Mouse (Mus musculus): ENCODE results near the gene Gstcd.

The Gstcd gene

GRCm38 (mm10) chr3:133091664-133092273 lies at the start of gene Gstcd, which contains the start of gene Ints12:
Gstcd (minus strand) TSS chr3:133092033.
Ints12 (plus strand) TSS chr3:133091840.
- peak; percentile 87 to 91 for DNase-seq (ENCODE audit: low spot score in 2 of 2)

DNA sequence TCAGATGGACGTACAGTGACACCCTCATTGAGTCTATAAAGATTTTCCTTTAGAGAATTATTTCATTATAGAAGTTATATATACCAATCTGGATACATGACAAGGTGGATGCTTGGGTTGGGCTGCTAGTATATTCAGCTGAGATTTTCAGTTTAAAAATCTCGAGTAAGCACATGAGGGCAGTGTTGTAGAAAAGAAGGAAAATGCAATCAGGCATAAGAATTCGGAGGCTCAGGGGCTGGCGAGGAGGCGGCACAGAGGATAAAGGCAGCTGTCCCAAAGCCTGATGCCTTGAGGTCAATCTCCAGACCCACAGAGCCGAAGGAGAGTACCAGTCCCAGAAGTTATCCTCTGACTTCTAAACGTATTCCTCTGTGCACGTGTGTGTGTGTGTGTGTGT lies 40.8 kb upstream of the Gstcd start:
- DNase-seq (ENCODE audit: low spot score in 2 of 2) = no peak

- no peak for DNase-seq (ENCODE audit: low spot score in 2 of 2)
These were observed 39.5 kb upstream of the Gstcd start for GRCm38 (mm10) chr3:133131372-133131771.

GRCm38 (mm10) chr3:133113281-133113680 lies 21.4 kb upstream of the Gstcd start:
- DNase-seq (ENCODE audit: low spot score in 2 of 2) = no peak

GRCm38 (mm10) chr3:133111741-133112140 lies 19.9 kb upstream of the Gstcd start:
- DNase-seq (ENCODE audit: low spot score in 2 of 2) = no peak

- no peak for DNase-seq (ENCODE audit: low spot score in 2 of 2)
These were observed 18.0 kb upstream of the Gstcd start for GRCm38 (mm10) chr3:133109844-133110243.

DNA sequence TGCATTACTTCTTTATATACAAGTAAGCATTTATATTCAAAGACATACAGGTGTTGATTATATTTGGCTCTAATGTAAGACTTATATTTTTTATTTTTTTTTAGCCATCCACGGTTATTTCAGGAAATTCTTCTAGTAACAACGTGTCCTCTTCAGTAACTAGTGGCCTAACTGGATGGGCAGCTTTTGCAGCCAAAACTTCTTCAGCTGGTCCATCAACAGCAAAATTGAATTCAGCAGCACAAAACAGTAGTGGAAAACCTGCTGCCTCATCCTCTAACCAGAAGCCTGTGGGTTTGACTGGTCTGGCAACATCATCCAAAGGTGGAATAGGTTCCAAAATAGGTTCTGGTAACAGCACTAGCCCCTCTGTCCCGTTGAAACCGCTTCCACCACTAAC lies 16.9 kb upstream of the Gstcd start:
- DNase-seq (ENCODE audit: low spot score in 2 of 2) = no peak

DNA sequence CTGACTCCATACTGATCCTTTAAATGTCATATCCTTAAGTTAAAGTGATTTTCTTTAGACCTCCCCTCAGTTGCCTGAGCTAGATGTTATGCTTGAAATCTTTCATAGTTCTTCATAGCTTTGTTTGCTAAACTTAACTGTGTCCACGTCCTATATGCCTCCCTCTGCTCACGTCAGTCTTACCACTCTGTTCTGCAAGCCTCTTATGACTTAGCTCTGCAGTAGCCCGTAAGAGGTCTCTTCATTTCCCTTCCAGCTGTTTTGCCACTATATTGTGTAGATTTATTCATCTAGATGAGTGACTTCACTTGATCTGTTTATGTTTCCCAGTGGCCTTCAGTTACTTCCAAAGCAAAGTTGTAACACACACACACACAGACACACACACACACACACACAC lies 12.6 kb upstream of the Gstcd start:
- DNase-seq (ENCODE audit: low spot score in 2 of 2) = no peak

GRCm38 (mm10) chr3:133103768-133104167 lies 11.9 kb upstream of the Gstcd start:
- DNase-seq (ENCODE audit: low spot score in 2 of 2) = no peak

- no peak for DNase-seq (ENCODE audit: low spot score in 2 of 2)
These were observed 7.1 kb upstream of the Gstcd start for GRCm38 (mm10) chr3:133098909-133099308.

DNA sequence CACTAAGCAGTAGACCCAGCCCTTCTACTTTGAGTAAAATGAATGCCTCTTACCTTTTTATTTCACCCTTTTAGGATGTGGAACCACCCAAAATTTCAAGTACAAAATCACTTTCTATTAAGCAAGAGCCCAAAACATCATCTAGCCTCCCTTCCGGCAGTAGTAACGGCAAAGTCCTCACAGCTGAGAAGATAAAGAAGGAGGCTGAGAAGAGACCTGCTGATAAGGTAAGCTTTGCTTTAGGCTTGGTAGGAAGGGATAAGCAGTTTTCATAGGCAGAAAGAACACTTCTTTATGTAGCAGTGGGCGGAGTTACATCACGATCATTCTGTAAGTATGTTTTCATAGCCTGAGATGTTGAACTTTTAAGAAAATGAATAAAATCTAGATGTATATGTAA lies 6.5 kb upstream of the Gstcd start:
- no peak for DNase-seq (ENCODE audit: low spot score in 2 of 2)

GRCm38 (mm10) chr3:133097936-133098335 lies 6.1 kb upstream of the Gstcd start:
- no peak for DNase-seq (ENCODE audit: low spot score in 2 of 2)

GRCm38 (mm10) chr3:133094305-133094704 lies 2.5 kb upstream of the Gstcd start:
- DNase-seq (ENCODE audit: low spot score in 2 of 2) = no peak

DNA sequence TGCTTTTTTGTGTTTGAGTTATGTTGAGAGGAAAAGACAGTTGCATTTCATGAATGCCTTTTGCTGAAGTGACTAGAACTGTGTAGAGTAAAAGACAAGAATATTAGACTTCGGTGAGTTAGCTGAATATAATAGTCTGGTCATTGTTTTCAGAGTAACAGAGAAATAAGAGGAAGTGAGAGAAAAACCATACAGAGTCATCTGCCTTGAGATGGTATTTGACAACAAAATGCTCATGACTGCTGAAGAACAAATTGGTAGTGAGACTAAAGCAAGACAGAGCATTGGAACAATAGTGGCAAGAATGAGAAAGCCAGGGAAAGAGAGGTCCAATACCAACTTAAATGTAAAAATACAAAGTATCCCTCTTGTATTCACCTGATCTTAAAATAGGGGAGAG lies 1.1 kb upstream of the Gstcd start:
- DNase-seq (ENCODE audit: low spot score in 2 of 2) = no peak

- no peak for DNase-seq (ENCODE audit: low spot score in 2 of 2)
These were observed 531 bp upstream of the Gstcd start for GRCm38 (mm10) chr3:133092274-133092853.

GRCm38 (mm10) chr3:133091121-133091663 lies 641 bp downstream of the Gstcd start:
- DNase-seq (ENCODE audit: low spot score in 2 of 2) = no peak

- DNase-seq (ENCODE audit: low spot score in 2 of 2) = no peak
These were observed 1.3 kb downstream of the Gstcd start for GRCm38 (mm10) chr3:133090247-133091120.

GRCm38 (mm10) chr3:133085858-133086257 lies 6.0 kb downstream of the Gstcd start:
- DNase-seq (ENCODE audit: low spot score in 2 of 2) = peak in 1 of 2 experiments; percentile 22

DNA sequence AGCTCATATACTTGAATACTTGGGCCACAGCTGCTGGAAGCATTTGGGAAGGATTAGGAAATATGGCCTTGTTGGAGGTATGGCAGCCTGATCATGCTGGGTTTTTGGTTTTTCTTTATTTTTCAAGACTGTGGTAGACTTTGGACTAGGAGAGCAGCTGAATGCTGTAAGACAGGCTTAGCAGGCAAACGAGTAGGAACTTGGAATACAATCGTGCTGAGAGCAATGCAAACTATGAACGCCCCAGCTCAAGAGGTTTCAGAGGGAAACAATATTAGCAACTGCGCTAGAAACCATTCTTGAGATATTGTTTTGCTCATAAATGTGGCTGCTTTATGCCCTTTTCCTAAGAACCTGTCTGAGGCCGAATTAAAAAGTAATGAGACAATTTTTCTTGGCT lies 9.1 kb downstream of the Gstcd start:
- DNase-seq (ENCODE audit: low spot score in 2 of 2) = no peak

- no peak for DNase-seq (ENCODE audit: low spot score in 2 of 2)
These were observed 16.3 kb downstream of the Gstcd start for GRCm38 (mm10) chr3:133075560-133075959.

GRCm38 (mm10) chr3:133052068-133052467 lies 39.8 kb downstream of the Gstcd start:
- no peak for DNase-seq (ENCODE audit: low spot score in 2 of 2)

DNA sequence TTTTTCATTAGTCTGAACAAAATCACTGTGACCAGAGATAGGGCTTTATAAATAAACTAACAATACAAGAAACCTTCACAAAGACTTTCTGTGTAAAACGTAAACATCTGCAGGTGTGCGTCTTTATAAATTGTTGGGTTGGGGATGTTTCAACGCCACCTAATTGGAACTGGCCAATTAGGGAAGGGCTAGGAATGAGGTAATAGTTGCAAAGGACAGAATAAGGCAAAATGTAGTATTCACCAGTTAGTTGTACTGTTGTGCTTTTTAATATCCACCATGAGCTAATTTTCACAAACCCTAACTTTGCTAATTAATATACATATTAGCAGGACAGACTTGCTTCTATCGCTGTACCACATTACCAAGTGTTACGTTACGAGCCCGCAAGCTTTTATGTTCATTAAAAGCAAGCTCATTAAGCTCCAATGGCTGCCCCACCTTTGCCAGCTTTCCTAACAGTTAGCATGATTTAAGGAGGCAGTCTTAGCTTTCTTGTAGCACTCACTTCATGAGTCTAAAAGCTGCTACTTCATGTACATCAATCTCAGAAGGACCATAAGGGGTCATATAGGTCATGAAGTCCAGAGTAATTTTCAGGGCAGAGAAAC lies 58.6 kb downstream of the Gstcd start:
- no peak for DNase-seq (ENCODE audit: low spot score in 2 of 2)

All from spleen, postnatal 36 days (tissue).